Mouse (Mus musculus): ENCODE results near the gene A4gnt. TPM values are rescaled to one million over a fixed set of nuclear protein-coding genes. Genes with fewer than 3 reads are reported as not detected.
A peak's percentile ranks its signal among the peaks of the same experiment; 100 is the strongest.

Gene A4gnt
- polyA plus RNA-seq, 1 experiment from 2014 or later = not detected

GRCm38 (mm10) chr9:99620196-99620595 lies 7.9 kb downstream of the A4gnt start:
- Histone ChIP-seq H3K9ac (no peak overlapping the region), H3K4me3 (no peak overlapping the region), H3K36me3 (no peaks in the 10 kb centered on the region), H3K9me3 (no peaks in the 10 kb centered on the region), H3K4me1 (no peaks in the 10 kb centered on the region), H3K27me3 (replicated peaks) (no peaks in the 10 kb centered on the region), H3K4me2 (replicated peaks) (no peak overlapping the region), H3K27ac (no peak overlapping the region)
- no peak for ATAC-seq (ENCODE audit: low FRiP score, low read depth)
- 94% methylated on average over 11 of the region's 11 CpGs for WGBS

- H3K27me3 ChIP-seq (replicated peaks) = no peaks in the 10 kb centered on the region
- H3K4me1 ChIP-seq = no peaks in the 10 kb centered on the region
- no peak for ATAC-seq (ENCODE audit: low FRiP score, low read depth)
- no peak overlapping the region for H3K4me3 ChIP-seq
- H3K4me2 ChIP-seq (replicated peaks) = no peak overlapping the region
- 83% methylated on average over 1 of the region's 1 CpGs for WGBS
- no peak overlapping the region for H3K9ac ChIP-seq
- no peaks in the 10 kb centered on the region for H3K9me3 ChIP-seq
- H3K36me3 ChIP-seq = no peaks in the 10 kb centered on the region
- no peak overlapping the region for H3K27ac ChIP-seq
Observed at GRCm38 (mm10) chr9:99622034-99622433, 9.7 kb downstream of the A4gnt start.

GRCm38 (mm10) chr9:99622966-99623365 lies 10.7 kb downstream of the A4gnt start:
- H3K4me1 ChIP-seq = no peaks in the 10 kb centered on the region
- no peak overlapping the region for H3K4me2 ChIP-seq (replicated peaks)
- no peak overlapping the region for H3K9ac ChIP-seq
- H3K9me3 ChIP-seq = no peaks in the 10 kb centered on the region
- H3K4me3 ChIP-seq = no peak overlapping the region
- no peak for ATAC-seq (ENCODE audit: low FRiP score, low read depth)
- H3K36me3 ChIP-seq = no peaks in the 10 kb centered on the region
- WGBS = 63% methylated on average over 2 of the region's 2 CpGs
- no peaks in the 10 kb centered on the region for H3K27me3 ChIP-seq (replicated peaks)
- no peak overlapping the region for H3K27ac ChIP-seq

- Histone ChIP-seq H3K4me2 (replicated peaks) (no peak overlapping the region), H3K9ac (no peak overlapping the region), H3K27me3 (replicated peaks) (no peaks in the 10 kb centered on the region), H3K9me3 (no peaks in the 10 kb centered on the region), H3K36me3 (no peaks in the 10 kb centered on the region), H3K4me1 (peaks cover 3% of the 10 kb centered on the region), H3K4me3 (no peak overlapping the region), H3K27ac (no peak overlapping the region)
- whole genome bisulfite sequencing = 80% methylated on average over 6 of the region's 6 CpGs
- no peak for ATAC-seq (ENCODE audit: low FRiP score, low read depth)
Observed at GRCm38 (mm10) chr9:99624117-99624516, 11.8 kb downstream of the A4gnt start.

GRCm38 (mm10) chr9:99628581-99628980 lies 16.3 kb downstream of the A4gnt start:
- WGBS = 73% methylated on average over 4 of the region's 4 CpGs
- Histone ChIP-seq H3K4me3 (no peak overlapping the region), H3K27me3 (replicated peaks) (no peaks in the 10 kb centered on the region), H3K36me3 (no peaks in the 10 kb centered on the region; the same call in 1 of the 2 replicates), H3K27ac (no peak overlapping the region), H3K9ac (no peak overlapping the region), H3K4me1 (peaks cover 25% of the 10 kb centered on the region), H3K9me3 (no peaks in the 10 kb centered on the region), H3K4me2 (replicated peaks) (peak overlapping the region; percentile 80)
- ATAC-seq (ENCODE audit: low FRiP score, low read depth) = no peak

- ATAC-seq (ENCODE audit: low FRiP score, low read depth) = peak; percentile 89
- peaks cover 5% of the 10 kb centered on the region for H3K36me3 ChIP-seq
- H3K4me2 ChIP-seq (replicated peaks) = peak within 1 kb of the TSS; percentile 80
- H3K4me3 ChIP-seq = peak within 1 kb of the TSS; percentile 58
- H3K9ac ChIP-seq = peak within 1 kb of the TSS; percentile 75
- H3K4me1 ChIP-seq = peaks cover 25% of the 10 kb centered on the region
- no peaks in the 10 kb centered on the region for H3K27me3 ChIP-seq (replicated peaks)
- H3K9me3 ChIP-seq = no peaks in the 10 kb centered on the region
- WGBS = under 1% methylated on average over 44 of the region's 44 CpGs
- H3K27ac ChIP-seq = peak within 1 kb of the TSS; percentile 8; the same call in 1 of the 2 replicates
Observed at GRCm38 (mm10) chr9:99629281-99630011, 17.1 kb downstream of the A4gnt start, which contains the start of gene Dzip1l. TSS of gene Dzip1l (plus strand) at chr9:99629496.

GRCm38 (mm10) chr9:99630071-99630470 lies 17.8 kb downstream of the A4gnt start:
- H3K4me3 ChIP-seq = peak overlapping the region; percentile 58
- peaks cover 25% of the 10 kb centered on the region for H3K4me1 ChIP-seq
- 1% methylated on average over 11 of the region's 11 CpGs for WGBS
- ATAC-seq (ENCODE audit: low FRiP score, low read depth) = peak; percentile 35
- no peak overlapping the region for H3K27ac ChIP-seq
- no peaks in the 10 kb centered on the region for H3K27me3 ChIP-seq (replicated peaks)
- peak overlapping the region; percentile 75 for H3K9ac ChIP-seq
- no peaks in the 10 kb centered on the region for H3K9me3 ChIP-seq
- peak overlapping the region; percentile 80 for H3K4me2 ChIP-seq (replicated peaks)
- H3K36me3 ChIP-seq = peaks cover 5% of the 10 kb centered on the region

- H3K4me1 ChIP-seq = peaks cover 25% of the 10 kb centered on the region
- WGBS = 52% methylated on average over 9 of the region's 9 CpGs
- H3K4me3 ChIP-seq = peak overlapping the region; percentile 58
- no peaks in the 10 kb centered on the region for H3K27me3 ChIP-seq (replicated peaks)
- H3K27ac ChIP-seq = no peak overlapping the region
- peak overlapping the region; percentile 80 for H3K4me2 ChIP-seq (replicated peaks)
- H3K9ac ChIP-seq = peak overlapping the region; percentile 75; the same call in 1 of the 2 replicates
- no peaks in the 10 kb centered on the region for H3K9me3 ChIP-seq
- peaks cover 5% of the 10 kb centered on the region for H3K36me3 ChIP-seq
- no peak for ATAC-seq (ENCODE audit: low FRiP score, low read depth)
Observed at GRCm38 (mm10) chr9:99630528-99631125, 18.3 kb downstream of the A4gnt start.

GRCm38 (mm10) chr9:99631781-99632180 lies 19.5 kb downstream of the A4gnt start:
- Histone ChIP-seq H3K4me2 (replicated peaks) (peak overlapping the region; percentile 80), H3K9ac (no peak overlapping the region), H3K36me3 (peaks cover 9% of the 10 kb centered on the region), H3K27ac (no peak overlapping the region), H3K27me3 (replicated peaks) (no peaks in the 10 kb centered on the region), H3K4me3 (no peak overlapping the region), H3K4me1 (peaks cover 25% of the 10 kb centered on the region), H3K9me3 (no peaks in the 10 kb centered on the region)
- ATAC-seq (ENCODE audit: low FRiP score, low read depth) = no peak
- 34% methylated on average over 2 of the region's 2 CpGs for WGBS

- H3K27me3 ChIP-seq (replicated peaks) = no peaks in the 10 kb centered on the region
- H3K4me2 ChIP-seq (replicated peaks) = peak overlapping the region; percentile 80
- H3K36me3 ChIP-seq = peaks cover 10% of the 10 kb centered on the region
- no peak overlapping the region for H3K27ac ChIP-seq
- 39% methylated on average over 8 of the region's 8 CpGs for WGBS
- H3K4me3 ChIP-seq = no peak overlapping the region
- no peaks in the 10 kb centered on the region for H3K9me3 ChIP-seq
- H3K9ac ChIP-seq = peak overlapping the region; percentile 13; the same call in 1 of the 2 replicates
- no peak for ATAC-seq (ENCODE audit: low FRiP score, low read depth)
- H3K4me1 ChIP-seq = peaks cover 25% of the 10 kb centered on the region
Observed at GRCm38 (mm10) chr9:99632264-99632663, 20.0 kb downstream of the A4gnt start.

- Histone ChIP-seq H3K27me3 (replicated peaks) (no peaks in the 10 kb centered on the region), H3K9me3 (no peaks in the 10 kb centered on the region), H3K27ac (no peak overlapping the region), H3K4me2 (replicated peaks) (no peak overlapping the region), H3K36me3 (peaks cover 32% of the 10 kb centered on the region), H3K4me1 (peaks cover 4% of the 10 kb centered on the region; the same call in 1 of the 2 replicates), H3K9ac (no peak overlapping the region), H3K4me3 (no peak overlapping the region)
- WGBS = 88% methylated on average over 1 of the region's 1 CpGs
- no peak for ATAC-seq (ENCODE audit: low FRiP score, low read depth)
Observed at GRCm38 (mm10) chr9:99636776-99637175, 24.5 kb downstream of the A4gnt start.

- Histone ChIP-seq H3K9me3 (no peaks in the 10 kb centered on the region), H3K36me3 (peaks cover 34% of the 10 kb centered on the region), H3K4me2 (replicated peaks) (no peak overlapping the region), H3K27me3 (replicated peaks) (no peaks in the 10 kb centered on the region), H3K4me1 (no peaks in the 10 kb centered on the region), H3K27ac (no peak overlapping the region), H3K9ac (no peak overlapping the region), H3K4me3 (no peak overlapping the region)
- no peak for ATAC-seq (ENCODE audit: low FRiP score, low read depth)
- 98% methylated on average over 17 of the region's 17 CpGs for WGBS
Observed at GRCm38 (mm10) chr9:99637227-99637626, 24.9 kb downstream of the A4gnt start.
